In the genomic region with DNA sequence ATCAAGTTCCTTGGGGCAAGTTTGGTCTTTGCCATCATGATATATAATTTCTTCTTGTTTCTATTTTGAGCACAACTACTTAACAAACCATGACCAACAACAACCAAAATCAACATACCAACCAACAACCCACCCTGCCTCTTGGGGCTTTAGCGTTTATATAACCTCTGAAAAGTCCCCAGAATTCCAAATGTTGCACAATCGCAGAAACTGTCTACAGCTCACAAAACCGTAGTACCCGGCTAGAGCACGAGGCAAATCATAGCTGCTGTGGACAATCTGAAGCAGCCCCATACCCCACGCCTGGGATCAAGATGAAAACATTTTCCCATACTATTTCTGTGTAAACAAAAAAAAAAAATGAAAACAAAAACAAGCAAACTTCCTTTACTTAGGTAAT, we compare ENCODE assay signal across 35 mouse cellular contexts. TPM values are rescaled to one million over a fixed set of nuclear protein-coding genes. Genes with fewer than 3 reads are reported as not detected.
"Had no signal": no experiment of that assay in that cellular context is flagged by ENCODE, and none has a peak within 500 bp of the region (broad histone marks: within the 10 kb centered on the region; RNA-seq: fewer than 3 reads in every experiment).

No protein-coding gene starts in this region.

- DNase-seq: heart, postnatal 10 days; heart, postnatal 14 days; heart, postnatal 36 days; heart, postnatal 4 days; kidney, adult 11 months; kidney, adult 18-20 months; kidney, adult 2 months; kidney, adult 8-10 months; kidney, adult 9 months; kidney, postnatal 10 days; kidney, postnatal 14 days; kidney, postnatal 25 days; kidney, postnatal 36 days; kidney, postnatal 4 days; layer of hippocampus, adult 9-11 months; layer of hippocampus, postnatal 36 days had no signal

- H3K27ac ChIP-seq: heart, embryonic 13.5 days; heart, embryonic 15.5 days; hindbrain, embryonic 10.5 days; hindbrain, embryonic 12.5 days; hindbrain, embryonic 13.5 days; hindbrain, embryonic 14.5 days; hindbrain, embryonic 15.5 days; hindbrain, postnatal 0 days; intestine, embryonic 15.5 days; kidney, embryonic 15.5 days; kidney, postnatal 0 days; layer of hippocampus, adult 2 months; left cerebral cortex, adult 2 months had no signal

- H3K4me2 ChIP-seq: heart, embryonic 11.5 days; heart, embryonic 12.5 days; heart, embryonic 13.5 days; heart, embryonic 15.5 days; hindbrain, embryonic 12.5 days; hindbrain, embryonic 13.5 days; hindbrain, embryonic 14.5 days; hindbrain, embryonic 15.5 days; intestine, embryonic 15.5 days; kidney, embryonic 15.5 days had no signal

- H3K27me3 ChIP-seq: hindbrain, embryonic 15.5 days had no signal

- H3K9ac ChIP-seq: heart, embryonic 12.5 days; heart, embryonic 13.5 days; heart, embryonic 15.5 days; hindbrain, embryonic 12.5 days; hindbrain, embryonic 13.5 days; hindbrain, embryonic 14.5 days; hindbrain, embryonic 15.5 days; intestine, embryonic 15.5 days; kidney, embryonic 15.5 days had no signal

- H3K36me3 ChIP-seq: heart, embryonic 12.5 days; heart, embryonic 13.5 days; heart, embryonic 15.5 days; hindbrain, embryonic 10.5 days; hindbrain, embryonic 12.5 days; hindbrain, embryonic 13.5 days; hindbrain, embryonic 15.5 days; intestine, embryonic 15.5 days; kidney, embryonic 15.5 days had no signal

- H3K4me3 ChIP-seq: heart, embryonic 12.5 days; heart, embryonic 13.5 days; heart, embryonic 15.5 days; hindbrain, embryonic 10.5 days; hindbrain, embryonic 12.5 days; hindbrain, embryonic 13.5 days; hindbrain, embryonic 15.5 days; intestine, embryonic 15.5 days; kidney, embryonic 15.5 days; layer of hippocampus, adult 2 months; left cerebral cortex, adult 2 months had no signal

- H3K9me3 ChIP-seq: heart, embryonic 12.5 days; heart, embryonic 13.5 days; heart, embryonic 15.5 days; hindbrain, embryonic 10.5 days; hindbrain, embryonic 12.5 days; hindbrain, embryonic 13.5 days; hindbrain, embryonic 15.5 days; intestine, embryonic 15.5 days; kidney, embryonic 15.5 days had no signal

- ATAC-seq: hindbrain, embryonic 16.5 days; hindbrain, postnatal 0 days; inflammation-experienced regulatory T-cells, adult 6 months; intestine, embryonic 15.5 days; intestine, embryonic 16.5 days; intestine, postnatal 0 days had no signal

RNA-seq across cellular contexts. Expression of a gene that starts 3.1 kb away (rescaled TPM):
- polyA plus RNA-seq: inflammation-experienced regulatory T-cells, adult 6 months had no signal
